Mouse (Mus musculus) layer of hippocampus, adult 18-20 months (tissue): ENCODE measurements at regions not wholly inside any gene's neighbourhood (a gene's known extent, or its start where the extent isn't known, plus 50 kb on each side); places are given as distances from the start of the nearest gene placed in this dataset.

Experiments used
- DNase-seq, 2 experiments: peaks; one replicate each; pipeline ENCODE4 v3.0.0; 2022; ENCODE audit warnings: low spot score in 2 of 2

GRCm38 (mm10) chr11:112839721-112840494 is 57.9 kb downstream of the Sox9 start:
- no peak for DNase-seq

GRCm38 (mm10) chr11:112840495-112840828 is 58.4 kb downstream of the Sox9 start:
- DNase-seq = no peak

GRCm38 (mm10) chr11:112844258-112844901 is 62.4 kb downstream of the Sox9 start:
- no peak for DNase-seq

- no peak for DNase-seq
These were observed 65.1 kb downstream of the Sox9 start for GRCm38 (mm10) chr11:112847146-112847545.

- DNase-seq = no peak
These were observed 65.8 kb downstream of the Sox9 start for GRCm38 (mm10) chr11:112847851-112848250.

- DNase-seq = no peak
These were observed 68.0 kb downstream of the Sox9 start for GRCm38 (mm10) chr11:112849974-112850373.

- no peak for DNase-seq
These were observed 68.7 kb downstream of the Sox9 start for GRCm38 (mm10) chr11:112850532-112851272.

GRCm38 (mm10) chr11:112851321-112851720 is 69.3 kb downstream of the Sox9 start:
- DNase-seq = no peak

- no peak for DNase-seq
These were observed 74.0 kb downstream of the Sox9 start for GRCm38 (mm10) chr11:112855975-112856374.

- DNase-seq = no peak
These were observed 77.3 kb downstream of the Sox9 start for GRCm38 (mm10) chr11:112859309-112859708.

- no peak for DNase-seq
These were observed 78.8 kb downstream of the Sox9 start for GRCm38 (mm10) chr11:112860797-112861196.

- DNase-seq = no peak
These were observed 79.2 kb downstream of the Sox9 start for GRCm38 (mm10) chr11:112861233-112861632.

- DNase-seq = no peak
These were observed 83.8 kb downstream of the Sox9 start for GRCm38 (mm10) chr11:112865836-112866235.

GRCm38 (mm10) chr11:112869571-112869970 is 87.5 kb downstream of the Sox9 start:
- no peak for DNase-seq

GRCm38 (mm10) chr11:112870201-112871035 is 88.4 kb downstream of the Sox9 start:
- no peak for DNase-seq

- DNase-seq = no peak
These were observed 90.8 kb downstream of the Sox9 start for GRCm38 (mm10) chr11:112872677-112873367.

- DNase-seq = no peak
These were observed 92.2 kb downstream of the Sox9 start for GRCm38 (mm10) chr11:112874239-112874638.

GRCm38 (mm10) chr11:112876226-112876625 is 94.2 kb downstream of the Sox9 start:
- no peak for DNase-seq

- no peak for DNase-seq
These were observed 96.4 kb downstream of the Sox9 start for GRCm38 (mm10) chr11:112878436-112878835.

- DNase-seq = no peak
These were observed 98.7 kb downstream of the Sox9 start for GRCm38 (mm10) chr11:112880736-112881135.
